Mouse (Mus musculus): Measurements from ENCODE around the gene Aff3.

Gene Aff3

GRCm38 (mm10) chr1:38664777-38665176, at the start of gene Aff3:
Gene Aff3 (minus strand): TSS chr1:38664955.
- ATAC-seq (ENCODE audit: low TSS enrichment) = no peak

GRCm38 (mm10) chr1:38700646-38701045, 35.9 kb upstream of the Aff3 start:
- ATAC-seq (ENCODE audit: low TSS enrichment) = no peak

GRCm38 (mm10) chr1:38699244-38699643, 34.5 kb upstream of the Aff3 start:
- ATAC-seq (ENCODE audit: low TSS enrichment) = no peak

GRCm38 (mm10) chr1:38695812-38696681, 31.3 kb upstream of the Aff3 start:
- ATAC-seq (ENCODE audit: low TSS enrichment) = no peak

GRCm38 (mm10) chr1:38695089-38695811, 30.5 kb upstream of the Aff3 start:
- ATAC-seq (ENCODE audit: low TSS enrichment) = no peak

- ATAC-seq (ENCODE audit: low TSS enrichment) = no peak
Measured at GRCm38 (mm10) chr1:38694142-38694541, 29.4 kb upstream of the Aff3 start.

GRCm38 (mm10) chr1:38690471-38690870, 25.7 kb upstream of the Aff3 start:
- ATAC-seq (ENCODE audit: low TSS enrichment) = no peak

GRCm38 (mm10) chr1:38688216-38688615, 23.5 kb upstream of the Aff3 start:
- ATAC-seq (ENCODE audit: low TSS enrichment) = no peak

GRCm38 (mm10) chr1:38685706-38686105, 21.0 kb upstream of the Aff3 start:
- no peak for ATAC-seq (ENCODE audit: low TSS enrichment)

GRCm38 (mm10) chr1:38683158-38683721, 18.5 kb upstream of the Aff3 start:
- ATAC-seq (ENCODE audit: low TSS enrichment) = no peak

- no peak for ATAC-seq (ENCODE audit: low TSS enrichment)
Measured at GRCm38 (mm10) chr1:38679890-38680289, 15.1 kb upstream of the Aff3 start.

GRCm38 (mm10) chr1:38671756-38672155, 7.0 kb upstream of the Aff3 start:
- ATAC-seq (ENCODE audit: low TSS enrichment) = no peak

GRCm38 (mm10) chr1:38671019-38671418, 6.3 kb upstream of the Aff3 start:
- ATAC-seq (ENCODE audit: low TSS enrichment) = no peak

GRCm38 (mm10) chr1:38668327-38668726, 3.6 kb upstream of the Aff3 start:
- no peak for ATAC-seq (ENCODE audit: low TSS enrichment)

GRCm38 (mm10) chr1:38667892-38668291, 3.1 kb upstream of the Aff3 start:
- ATAC-seq (ENCODE audit: low TSS enrichment) = no peak

GRCm38 (mm10) chr1:38666766-38667118, 2.0 kb upstream of the Aff3 start:
- ATAC-seq (ENCODE audit: low TSS enrichment) = no peak

- no peak for ATAC-seq (ENCODE audit: low TSS enrichment)
Measured at GRCm38 (mm10) chr1:38666111-38666765, 1.5 kb upstream of the Aff3 start.

GRCm38 (mm10) chr1:38665611-38666010, 856 bp upstream of the Aff3 start:
- ATAC-seq (ENCODE audit: low TSS enrichment) = no peak

GRCm38 (mm10) chr1:38664261-38664660, 494 bp downstream of the Aff3 start:
- no peak for ATAC-seq (ENCODE audit: low TSS enrichment)

GRCm38 (mm10) chr1:38662616-38663193, 2.0 kb downstream of the Aff3 start:
- no peak for ATAC-seq (ENCODE audit: low TSS enrichment)

GRCm38 (mm10) chr1:38658933-38659553, 5.7 kb downstream of the Aff3 start:
- no peak for ATAC-seq (ENCODE audit: low TSS enrichment)
